Mouse (Mus musculus) adipocyte (in vitro differentiated cells): ENCODE measurements around the gene Pfkm.
A peak's percentile ranks its signal among the peaks of the same experiment; 100 is the strongest.

Experiments
- DNase-seq: peaks from one replicate; pipeline ENCODE4 v3.0.0-alpha.2; 2016; ENCODE audit warnings: low spot score

Pfkm gene

GRCm38 (mm10) chr15:98139763-98140162, 47.4 kb downstream of the Pfkm start:
- no peak for DNase-seq

DNA sequence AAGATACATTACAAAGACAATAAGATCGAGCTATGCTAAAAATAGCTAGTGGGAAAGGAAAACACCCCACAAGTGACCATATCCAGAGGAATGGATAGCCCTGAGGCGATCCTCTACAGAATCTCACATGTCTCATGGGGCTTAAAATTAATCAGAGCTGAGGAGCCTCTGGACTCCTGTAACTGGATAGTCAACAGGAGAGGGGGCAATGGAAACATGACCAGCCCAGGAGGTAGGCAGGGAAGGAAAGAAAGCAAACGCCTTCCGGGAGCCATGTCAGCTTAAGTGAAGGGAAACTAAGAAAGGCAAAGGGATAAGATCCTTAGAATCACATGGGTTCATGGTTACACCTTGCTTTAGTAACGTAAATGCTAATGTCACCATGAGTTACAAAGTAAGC, 48.4 kb downstream of the Pfkm start:
- DNase-seq, result no peak

- DNase-seq, result no peak
These were observed 50.1 kb downstream of the Pfkm start for GRCm38 (mm10) chr15:98142515-98142914.

DNA sequence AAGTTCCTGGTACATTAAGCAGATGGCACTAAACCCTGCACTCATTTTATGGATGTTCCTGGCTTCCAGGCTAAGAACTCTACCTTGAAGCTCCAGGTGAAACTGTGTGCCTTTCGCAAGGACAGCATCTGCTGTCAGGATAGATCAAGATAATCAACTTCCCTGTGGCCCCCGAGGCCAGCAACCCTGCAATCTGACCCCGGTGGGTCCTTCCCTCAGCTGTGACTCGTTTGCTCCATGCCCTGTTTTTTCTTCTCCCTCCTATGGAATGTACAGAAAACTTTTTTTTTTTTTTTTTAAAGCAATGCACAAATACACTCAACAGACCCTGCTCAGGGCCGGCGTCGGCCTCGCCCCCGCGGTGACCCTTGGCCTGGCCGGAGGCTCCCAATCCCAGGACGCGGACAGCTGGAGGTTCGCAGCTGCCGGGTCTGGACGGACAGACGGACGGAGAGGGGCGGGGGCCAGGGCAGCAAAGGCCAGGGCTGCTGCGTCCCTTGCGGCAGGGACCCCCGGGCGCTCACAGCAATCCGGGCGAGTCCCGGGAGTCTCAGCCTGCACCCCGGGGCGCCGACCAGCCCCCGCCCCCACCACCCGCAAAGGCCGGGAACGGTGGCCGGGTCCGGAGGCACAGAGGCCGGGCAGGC, 52.6 kb downstream of the Pfkm start:
- peak; percentile 19 for DNase-seq

- peak; percentile 92 for DNase-seq
These were observed 53.3 kb downstream of the Pfkm start for GRCm38 (mm10) chr15:98145559-98146181.

- DNase-seq, result no peak
These were observed 56.0 kb downstream of the Pfkm start for GRCm38 (mm10) chr15:98148356-98148755.

- DNase-seq, result no peak
These were observed 56.8 kb downstream of the Pfkm start for GRCm38 (mm10) chr15:98149166-98149602.

DNA sequence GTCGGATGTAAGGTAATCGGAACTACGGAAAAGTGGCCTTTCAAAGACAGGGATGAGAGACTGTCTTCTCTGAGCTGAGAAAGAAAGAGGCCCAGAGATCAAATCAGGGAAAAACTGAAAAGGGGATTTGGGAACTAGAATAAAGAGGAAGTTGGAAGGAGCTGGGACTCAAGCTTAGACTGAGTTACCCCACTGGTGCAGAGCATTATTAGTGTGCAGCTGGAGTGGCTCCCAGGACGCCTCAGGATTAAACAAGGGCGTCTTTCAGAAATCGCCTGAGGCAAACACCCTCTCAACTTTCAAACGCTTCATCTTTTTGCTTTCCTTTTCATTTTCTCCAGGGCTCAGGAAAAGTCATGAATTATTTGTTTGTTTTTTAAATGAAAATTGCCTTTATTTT, 60.5 kb downstream of the Pfkm start:
- no peak for DNase-seq

DNA sequence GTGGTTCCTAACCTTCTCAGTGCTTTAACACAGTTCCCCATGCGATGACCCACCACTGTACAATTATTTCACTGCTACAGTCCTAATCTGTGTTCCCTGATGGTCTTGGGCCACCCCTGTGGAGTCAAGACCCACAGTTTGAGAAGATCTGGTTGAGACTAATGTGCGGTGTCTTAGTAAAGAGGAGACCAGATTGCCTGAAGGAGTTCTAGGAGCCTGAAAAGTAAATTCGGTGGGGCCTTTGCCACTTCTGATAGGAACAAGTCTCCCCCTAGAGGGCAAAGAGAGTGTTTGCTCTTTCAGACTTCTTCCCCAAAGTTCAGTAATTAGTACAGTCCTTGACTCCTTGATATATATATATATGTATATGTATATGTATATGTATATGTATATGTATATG, 61.2 kb downstream of the Pfkm start:
- DNase-seq, result peak; percentile 75

- DNase-seq, result no peak
These were observed 61.8 kb downstream of the Pfkm start for GRCm38 (mm10) chr15:98154146-98154545.

- no peak for DNase-seq
These were observed 62.2 kb downstream of the Pfkm start for GRCm38 (mm10) chr15:98154631-98155030.

GRCm38 (mm10) chr15:98155272-98155671, 62.9 kb downstream of the Pfkm start:
- DNase-seq, result no peak

DNA sequence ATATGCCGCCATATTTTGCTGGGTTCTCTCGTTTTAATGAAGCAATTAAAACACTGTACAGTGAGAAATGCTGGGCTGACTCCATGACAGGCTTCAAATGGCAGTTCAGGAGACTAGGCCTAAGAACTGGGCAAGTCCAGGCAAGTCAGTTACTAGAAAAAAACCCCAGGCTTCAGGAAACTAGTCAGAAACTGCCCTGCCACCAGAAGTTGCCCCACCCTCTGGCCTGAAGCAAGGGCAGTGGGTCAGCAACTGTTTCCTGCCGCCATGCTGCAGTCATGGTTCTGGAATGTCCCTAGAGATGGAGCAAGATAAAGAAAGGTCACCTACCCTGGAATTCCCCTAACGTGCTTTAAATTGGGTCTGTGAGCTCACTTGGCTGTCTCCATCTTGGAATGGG, 63.6 kb downstream of the Pfkm start:
- peak; percentile 21 for DNase-seq

DNA sequence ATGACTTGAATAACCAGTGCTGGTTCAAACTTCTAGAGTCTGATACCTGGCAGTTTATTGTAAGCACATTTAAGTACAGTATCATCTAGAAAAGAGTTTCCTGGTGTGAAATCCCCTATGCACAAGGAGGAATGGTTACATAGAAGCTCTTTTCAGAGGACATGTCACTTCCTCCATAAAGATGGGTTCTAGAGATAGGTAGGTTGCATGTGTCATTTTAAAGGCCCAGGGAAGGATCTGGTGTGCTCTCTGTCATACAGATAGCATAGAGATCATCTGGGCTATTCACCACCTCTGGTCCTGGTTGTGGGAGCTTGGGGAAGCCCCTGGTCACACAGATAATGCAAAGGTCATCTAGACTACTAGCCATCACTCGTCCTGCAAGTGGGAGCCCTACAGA, 64.9 kb downstream of the Pfkm start:
- DNase-seq, result no peak

DNA sequence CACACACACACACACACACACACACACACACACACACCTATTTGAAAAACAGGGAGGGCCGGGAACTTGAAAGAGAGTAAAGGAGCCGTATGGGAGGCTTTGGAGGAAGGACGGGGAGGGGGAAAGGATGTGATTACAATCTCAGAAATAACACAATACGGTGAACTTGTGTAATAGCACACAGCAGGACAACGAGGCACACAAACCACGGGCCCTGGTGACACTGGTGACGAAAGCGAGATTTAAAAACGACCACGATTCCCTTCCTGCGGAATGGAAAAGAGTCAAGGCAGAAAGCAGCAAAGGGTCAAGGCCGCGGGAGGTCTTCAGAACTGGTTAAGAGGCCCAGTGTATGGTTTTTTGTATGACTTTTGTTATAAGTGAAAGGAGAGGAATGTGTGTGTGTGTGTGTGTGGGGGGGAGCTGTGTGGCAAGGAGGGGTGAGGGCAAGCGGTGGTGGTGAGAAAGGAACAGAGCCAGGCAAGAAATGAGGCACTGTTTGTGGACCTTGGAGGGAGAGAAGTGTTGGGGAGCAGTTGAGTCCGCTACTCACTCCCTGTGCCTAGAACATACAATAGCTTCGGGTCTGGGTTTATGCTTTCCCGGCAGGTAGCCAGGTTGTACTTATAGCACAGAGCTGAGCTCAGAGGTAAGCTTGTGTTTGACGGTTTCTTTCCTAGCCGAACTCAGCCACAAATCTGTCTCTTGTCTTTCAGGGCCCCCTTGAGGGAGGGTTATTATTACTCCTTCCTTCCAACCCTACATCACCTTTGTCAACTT, 68.8 kb downstream of the Pfkm start:
- no peak for DNase-seq

DNA sequence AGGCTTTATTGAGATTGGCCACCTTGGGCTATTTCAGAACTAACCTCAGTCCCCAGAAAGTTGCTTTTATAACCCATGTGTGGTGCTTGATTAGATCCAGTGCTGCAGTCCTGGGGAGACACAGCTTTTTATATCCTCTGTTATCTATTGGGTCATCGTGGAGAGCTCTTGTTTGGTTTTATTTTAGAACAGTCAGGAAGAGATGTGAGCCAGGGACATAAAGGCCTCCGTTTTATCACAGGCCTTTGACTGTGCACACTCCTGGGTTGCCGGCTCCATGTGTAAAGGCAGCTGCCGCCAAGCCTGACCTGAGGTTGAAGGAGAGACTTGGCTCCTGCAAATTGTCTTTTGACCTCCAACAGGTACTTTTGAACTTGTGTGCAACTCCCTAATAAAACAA, 70.2 kb downstream of the Pfkm start:
- DNase-seq, result no peak

- no peak for DNase-seq
These were observed 73.1 kb downstream of the Pfkm start, which contains the start of gene Asb8 for GRCm38 (mm10) chr15:98165525-98165924. Gene Asb8 (minus strand): TSS chr15:98165625.

- DNase-seq, result no peak
These were observed 74.7 kb downstream of the Pfkm start, which contains the start of gene Ccdc184 for GRCm38 (mm10) chr15:98166963-98167644. Gene Ccdc184 (plus strand): TSS chr15:98167158.

DNA sequence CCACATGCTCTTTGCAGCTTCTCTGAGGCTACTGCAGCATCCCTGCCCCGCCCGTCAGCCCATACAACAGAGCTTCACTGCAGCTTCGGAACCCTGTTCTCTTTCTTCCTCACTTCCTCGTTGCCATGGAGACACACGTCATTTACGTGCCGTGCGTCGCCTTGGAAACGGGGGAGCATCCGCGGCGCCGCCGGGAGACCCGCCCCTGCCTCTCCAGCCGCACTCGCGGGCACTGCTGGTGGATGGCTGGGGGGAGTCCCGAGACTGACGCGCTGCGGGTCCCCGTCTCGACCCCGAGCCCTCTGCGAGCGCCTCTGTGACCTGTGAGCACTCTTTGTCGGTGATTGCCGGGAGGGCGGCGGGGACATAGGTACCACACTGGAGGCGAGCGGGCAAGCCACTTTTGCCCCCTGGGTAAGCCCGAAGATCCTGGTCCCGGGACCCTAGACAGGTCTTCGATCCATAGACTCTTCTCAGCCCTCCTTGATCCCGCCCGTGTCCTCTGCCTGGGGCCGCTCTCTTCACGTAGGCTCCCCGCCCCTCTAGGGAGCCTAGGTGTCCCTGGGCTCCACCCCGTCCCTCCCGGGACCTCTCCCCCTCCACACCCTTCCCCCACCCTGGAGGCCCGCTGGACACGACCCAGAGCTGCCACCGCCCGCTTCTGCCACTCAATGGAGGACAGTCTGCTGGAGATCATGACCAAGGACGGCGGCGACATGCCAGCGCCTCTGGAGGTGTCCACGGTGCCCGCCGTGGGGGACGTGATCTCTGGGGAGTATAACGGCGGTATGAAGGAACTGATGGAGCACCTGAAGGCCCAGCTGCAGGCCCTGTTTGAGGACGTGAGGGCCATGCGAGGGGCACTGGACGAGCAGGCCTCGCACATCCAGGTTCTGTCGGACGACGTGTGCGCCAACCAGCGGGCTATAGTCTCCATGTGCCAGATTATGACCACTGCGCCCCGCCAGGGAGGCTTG, 75.5 kb downstream of the Pfkm start:
- DNase-seq, result no peak

GRCm38 (mm10) chr15:98168622-98169004, 76.2 kb downstream of the Pfkm start:
- no peak for DNase-seq

DNA sequence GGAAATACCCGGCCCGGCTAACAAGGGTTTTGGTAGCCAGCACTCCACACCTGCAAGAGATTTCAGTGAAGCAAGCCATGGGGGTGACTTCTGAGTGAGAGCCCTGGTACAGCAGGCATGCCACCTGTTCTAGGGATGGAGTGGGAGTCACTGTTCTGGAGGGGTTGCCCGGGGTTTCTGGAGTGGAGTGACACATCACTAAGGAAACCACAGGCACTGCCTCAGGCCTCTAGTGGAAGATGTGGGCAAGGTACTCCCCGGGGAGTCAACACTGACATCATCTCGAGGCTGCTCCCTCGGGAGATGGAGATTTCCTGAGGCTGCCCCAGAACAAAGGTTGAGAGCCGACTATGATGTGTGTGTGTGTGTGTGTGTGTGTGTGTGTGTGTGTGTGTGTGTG, 78.0 kb downstream of the Pfkm start:
- no peak for DNase-seq
